Mouse (Mus musculus) ovary, postnatal 36 days (tissue): Measurements from ENCODE around the gene Prdx6b.

Experiments used
- DNase-seq: peaks from one replicate; pipeline ENCODE4 v3.0.0; 2022; ENCODE audit warnings: low spot score, mixed read lengths

Prdx6b gene

DNA sequence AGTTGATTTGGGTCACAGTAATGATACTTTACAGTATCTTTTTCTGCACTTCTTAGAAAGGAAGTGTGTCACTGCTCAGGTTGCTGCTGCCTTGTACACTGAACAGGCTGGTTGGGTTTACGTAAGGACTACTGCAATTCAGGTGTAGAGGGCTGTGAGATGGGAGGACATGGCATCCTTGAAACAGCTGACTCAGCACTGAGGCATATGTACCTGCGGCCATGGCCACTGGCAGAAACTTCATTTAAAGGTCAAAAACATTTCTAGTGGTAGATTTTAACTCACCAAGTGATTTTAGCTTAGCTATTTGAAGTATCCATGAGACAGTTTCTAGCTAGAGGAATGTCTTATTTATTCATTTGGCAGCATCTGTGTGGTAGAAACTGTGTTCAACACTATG, 33.5 kb downstream of the Prdx6b start:
- no peak for DNase-seq

DNA sequence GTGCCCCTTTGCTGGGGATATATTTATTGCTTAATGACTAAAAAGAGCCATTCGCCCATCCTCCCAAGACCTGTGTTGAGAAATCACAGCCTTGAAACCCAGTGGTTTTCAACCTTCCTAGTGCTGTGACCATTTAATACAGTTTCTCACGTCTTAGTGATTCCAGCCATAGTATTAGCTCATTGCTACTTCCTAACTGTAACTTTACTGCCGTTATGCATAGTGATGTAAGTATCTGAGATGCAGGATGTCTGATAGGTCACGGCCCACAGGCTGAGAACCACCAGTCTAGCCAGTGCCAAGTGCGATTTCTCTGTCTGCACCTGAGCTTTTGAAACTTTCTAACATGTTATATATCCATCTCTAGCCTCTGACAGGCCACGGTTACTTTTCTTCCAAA, 35.0 kb downstream of the Prdx6b start:
- no peak for DNase-seq

DNA sequence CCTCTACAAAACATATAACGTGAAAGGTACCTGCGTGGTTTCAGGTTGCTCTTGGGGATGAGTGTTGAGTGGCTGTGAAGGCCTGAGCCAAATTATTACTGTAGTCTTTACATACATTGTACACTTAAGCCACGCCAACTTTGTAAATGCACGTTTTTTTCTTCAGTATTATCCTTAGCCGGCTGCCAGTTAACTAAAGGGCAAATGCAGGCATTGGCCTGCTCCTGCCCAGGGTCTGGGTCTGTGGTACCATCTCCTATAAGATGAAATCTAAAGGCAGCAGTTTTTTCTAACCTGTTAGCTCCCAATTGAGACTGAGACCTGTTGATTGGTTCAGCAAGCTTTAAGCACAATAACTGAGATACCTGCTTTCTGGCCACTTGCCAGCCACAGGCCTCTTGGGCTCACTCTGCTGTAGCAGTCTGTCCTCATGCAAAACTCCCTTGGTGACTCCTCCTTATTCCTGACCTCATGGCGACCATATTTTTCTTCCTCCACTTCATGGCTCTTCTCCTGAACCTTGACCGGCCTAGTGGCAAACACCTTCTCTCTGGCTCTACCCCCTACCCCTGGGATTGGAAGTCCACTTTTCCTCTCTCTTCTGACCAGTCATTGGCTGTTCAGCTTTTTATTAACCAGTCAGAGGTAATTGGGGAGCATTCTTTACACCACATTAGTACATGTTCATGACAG, 36.8 kb downstream of the Prdx6b start:
- no peak for DNase-seq

DNA sequence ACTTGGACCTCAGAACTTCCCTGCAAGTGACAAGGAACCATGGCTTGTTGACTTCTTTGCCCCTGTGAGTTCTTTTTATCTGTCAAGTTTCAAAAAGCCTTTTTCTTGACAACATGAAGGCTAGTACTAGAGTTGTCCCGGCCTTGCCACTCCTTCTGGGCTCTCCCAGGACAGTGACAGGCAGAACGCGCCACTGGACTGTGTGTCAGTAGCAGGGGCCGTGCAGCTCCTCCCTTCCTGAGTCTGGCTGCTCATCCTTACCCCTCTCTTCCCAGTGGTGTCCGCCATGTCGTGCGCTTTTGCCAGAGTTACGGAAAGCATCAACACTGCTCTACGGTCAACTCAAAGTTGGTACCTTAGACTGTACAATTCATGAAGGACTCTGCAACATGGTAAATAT, 48.3 kb downstream of the Prdx6b start:
- no peak for DNase-seq
